Mouse (Mus musculus) spleen, adult 2 months (tissue): ENCODE data around the gene Ppp1r37.

Experiments used
- CTCF ChIP-seq: fragments of 200-500 bp; IDR thresholded peaks from 2 replicates; pipeline ENCODE4 v1.5.1; 2011; ENCODE audit warnings: mild to moderate bottlenecking, inconsistent platforms; ENCODE audit not compliant: insufficient read depth, insufficient read length, insufficient replicate concordance; ENCODE audit errors: extremely low read depth
- POLR2A ChIP-seq: fragments of 200-500 bp; IDR thresholded peaks from 2 replicates; pipeline ENCODE4 v1.6.1; 2011; ENCODE audit warnings: low read depth, low read length, inconsistent platforms

- no peak for TF ChIP-seq CTCF
- no peak for TF ChIP-seq POLR2A
Observed at GRCm38 (mm10) chr7:19562643-19563410, at the start of gene Ppp1r37.
